Mouse (Mus musculus) forebrain, embryonic 11.5 days (tissue): ENCODE measurements around the gene Top2b. TPM values are rescaled to one million over a fixed set of nuclear protein-coding genes. Genes with fewer than 3 reads are reported as not detected.

Experiments used
- ATAC-seq: fragments of 200-750 bp; cut with Nextera tagmentation; replicated peaks from 2 replicates; pipeline ENCODE4 v1.8.0; 2017; ENCODE audit warnings: moderate TSS enrichment; ENCODE audit not compliant: low FRiP score
- DNase-seq: peaks from one replicate; pipeline ENCODE4 v3.0.0-alpha.2; 2017; ENCODE audit warnings: low spot score
- H3K27ac ChIP-seq: fragments of 300-500 bp; sonication (generic); 2 replicates; pipeline ENCODE4 v1.5.1; 2014; ENCODE audit warnings: low read depth, low read length
- H3K27me3 ChIP-seq: fragments of 300-500 bp; sonication (generic); 2 replicates; pipeline ENCODE4 v1.6.1; 2014; ENCODE audit warnings: mild to moderate bottlenecking, low read length, mixed read lengths; ENCODE audit not compliant: control insufficient read depth, insufficient read depth
- H3K36me3 ChIP-seq: fragments of 300-500 bp; sonication (generic); 2 replicates; pipeline ENCODE4 v1.6.1; 2014; ENCODE audit warnings: mild to moderate bottlenecking, low read length, moderate library complexity, mixed read lengths; ENCODE audit not compliant: control insufficient read depth, insufficient read depth
- H3K4me1 ChIP-seq: fragments of 300-500 bp; sonication (generic); replicated peaks from 2 replicates; pipeline ENCODE4 v1.6.1; 2014; ENCODE audit warnings: low read length, mixed read lengths; ENCODE audit not compliant: control insufficient read depth, insufficient read depth
- H3K4me2 ChIP-seq: fragments of 300-500 bp; sonication (generic); 2 replicates; pipeline ENCODE4 v1.6.1; 2014; ENCODE audit warnings: low read depth, mild to moderate bottlenecking, low read length, moderate library complexity, mixed read lengths; ENCODE audit not compliant: severe bottlenecking
- H3K4me3 ChIP-seq: fragments of 300-500 bp; sonication (generic); 2 replicates; pipeline ENCODE4 v1.5.1; 2014; ENCODE audit warnings: low read depth, low read length
- H3K9ac ChIP-seq: fragments of 300-500 bp; sonication (generic); 2 replicates; pipeline ENCODE4 v1.6.1; 2014; ENCODE audit warnings: low read length
- H3K9me3 ChIP-seq: fragments of 300-500 bp; sonication (generic); 2 replicates; pipeline ENCODE4 v1.6.1; 2016; ENCODE audit warnings: low read length, mixed read lengths; ENCODE audit not compliant: control insufficient read depth
- WGBS: fragments of 180-500 bp; shearing (Covaris S2); extraction: QIAGEN DNeasy Blood & Tissue Kit; methylation state at CpG from one replicate; pipeline ENCODE4 v1.1.7; 2014; 5-methylcytosine and 5-hydroxymethylcytosine counted together
- polyA plus RNA-seq: library from polyadenylated mRNA; unstranded; fragments of >200 nt; fragmentation: Nextera tagmentation; extraction: Ambion mirVana; gene quantifications from 2 replicates; pipeline ENCODE4 v1.2.1, GENCODE M21; 2014

The Top2b gene
- polyA plus RNA-seq, 1 experiment from 2014 or later, result 174 TPM

DNA sequence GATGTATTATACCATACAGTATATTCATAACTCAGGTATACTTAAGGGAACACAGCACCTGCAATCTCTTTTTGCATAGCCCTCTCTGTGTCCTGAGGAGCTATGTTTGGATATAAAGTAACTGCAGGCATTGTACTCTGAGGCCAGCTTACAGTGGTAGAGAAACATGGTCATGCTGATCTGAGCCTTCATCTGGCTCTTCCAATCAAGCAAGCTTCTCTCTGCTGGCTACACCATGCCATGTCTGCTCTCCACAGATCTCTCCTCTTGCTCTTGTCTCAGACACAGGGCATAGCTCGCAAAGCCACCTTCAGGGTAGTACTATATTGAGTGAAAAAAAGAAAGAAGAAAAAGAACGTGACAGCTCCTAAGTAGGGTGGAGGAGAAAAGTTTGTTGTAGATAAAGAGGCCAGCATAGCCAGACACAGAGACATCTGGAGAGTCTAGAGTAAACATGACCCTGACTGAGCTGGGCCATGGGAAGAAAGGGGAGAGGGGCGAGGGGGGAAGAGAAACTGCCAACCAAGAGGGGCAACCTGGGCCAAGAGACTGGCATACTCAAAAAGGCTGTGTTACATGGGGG lies 29.1 kb upstream of the Top2b start:
- 72% methylated on average over 3 of the region's 3 CpGs for WGBS
- no peak for DNase-seq
- Histone ChIP-seq H3K9ac (no peak overlapping the region), H3K9me3 (no peaks in the 10 kb centered on the region), H3K4me3 (no peak overlapping the region), H3K36me3 (no peaks in the 10 kb centered on the region), H3K27ac (no peak overlapping the region), H3K4me2 (no peak overlapping the region), H3K4me1 (no peaks in the 10 kb centered on the region), H3K27me3 (no peaks in the 10 kb centered on the region)
- no peak for ATAC-seq

GRCm38 (mm10) chr14:16347505-16347904 lies 17.5 kb upstream of the Top2b start:
- H3K4me2 ChIP-seq, result no peak overlapping the region
- H3K4me1 ChIP-seq, result no peaks in the 10 kb centered on the region
- H3K9me3 ChIP-seq, result no peaks in the 10 kb centered on the region
- H3K27me3 ChIP-seq, result no peaks in the 10 kb centered on the region
- H3K27ac ChIP-seq, result no peak overlapping the region
- no peak for ATAC-seq
- H3K9ac ChIP-seq, result no peak overlapping the region
- 77% methylated on average over 9 of the region's 9 CpGs for WGBS
- H3K36me3 ChIP-seq, result no peaks in the 10 kb centered on the region
- no peak overlapping the region for H3K4me3 ChIP-seq
- DNase-seq, result no peak

GRCm38 (mm10) chr14:16359704-16360103 lies 5.3 kb upstream of the Top2b start:
- DNase-seq, result no peak
- no peak overlapping the region for H3K27ac ChIP-seq
- H3K27me3 ChIP-seq, result no peaks in the 10 kb centered on the region
- H3K9ac ChIP-seq, result no peak overlapping the region
- H3K4me3 ChIP-seq, result no peak overlapping the region
- no peak overlapping the region for H3K4me2 ChIP-seq
- H3K4me1 ChIP-seq, result no peaks in the 10 kb centered on the region; the same call in 1 of the 2 replicates
- no peak for ATAC-seq
- no peaks in the 10 kb centered on the region for H3K36me3 ChIP-seq
- WGBS, result 79% methylated on average over 1 of the region's 1 CpGs
- H3K9me3 ChIP-seq, result no peaks in the 10 kb centered on the region

DNA sequence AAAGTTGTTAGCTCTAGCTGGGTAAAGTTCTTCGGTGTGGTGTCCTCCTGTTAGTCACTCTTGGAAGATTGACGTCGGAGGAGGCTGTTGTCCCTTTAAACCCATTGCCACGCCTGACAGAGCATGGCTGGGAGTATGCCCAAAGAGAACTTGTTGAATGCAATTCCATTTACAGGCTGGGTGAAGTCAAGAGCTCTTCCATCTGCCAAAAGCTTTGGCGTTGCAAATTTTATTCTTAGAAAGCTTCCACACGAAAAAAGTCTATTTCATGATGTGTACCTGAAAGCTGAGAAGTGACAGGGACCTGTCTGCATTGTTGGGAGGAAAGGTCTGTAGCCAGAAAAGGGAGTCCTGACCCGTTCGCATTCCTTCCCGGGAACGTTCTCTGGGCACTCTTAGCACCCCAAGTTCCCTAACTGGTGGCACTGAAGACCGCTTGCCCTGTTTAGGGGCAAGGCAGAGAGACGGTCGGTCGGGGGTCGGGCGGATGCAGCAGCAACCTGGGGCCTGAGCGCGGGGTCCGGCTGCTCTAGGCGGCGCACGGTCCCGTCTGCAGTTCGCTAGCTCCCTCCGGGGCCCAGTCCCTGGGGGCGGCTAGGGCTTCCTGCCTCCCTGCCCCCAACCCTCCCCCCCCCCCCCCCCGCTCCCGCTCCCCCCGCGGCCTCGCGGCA lies 683 bp upstream of the Top2b start:
- peak overlapping the region; percentile 68 for H3K9ac ChIP-seq
- under 1% methylated on average over 21 of the region's 32 CpGs for WGBS
- DNase-seq (peak; percentile 54), ATAC-seq (peak; percentile 77)
- no peaks in the 10 kb centered on the region for H3K27me3 ChIP-seq
- H3K9me3 ChIP-seq, result no peaks in the 10 kb centered on the region
- peak overlapping the region; percentile 97 for H3K27ac ChIP-seq
- peak overlapping the region; percentile 90 for H3K4me3 ChIP-seq
- no peaks in the 10 kb centered on the region for H3K36me3 ChIP-seq
- H3K4me1 ChIP-seq, result peaks cover 2% of the 10 kb centered on the region; the same call in 1 of the 2 replicates
- peak overlapping the region; percentile 80 for H3K4me2 ChIP-seq

DNA sequence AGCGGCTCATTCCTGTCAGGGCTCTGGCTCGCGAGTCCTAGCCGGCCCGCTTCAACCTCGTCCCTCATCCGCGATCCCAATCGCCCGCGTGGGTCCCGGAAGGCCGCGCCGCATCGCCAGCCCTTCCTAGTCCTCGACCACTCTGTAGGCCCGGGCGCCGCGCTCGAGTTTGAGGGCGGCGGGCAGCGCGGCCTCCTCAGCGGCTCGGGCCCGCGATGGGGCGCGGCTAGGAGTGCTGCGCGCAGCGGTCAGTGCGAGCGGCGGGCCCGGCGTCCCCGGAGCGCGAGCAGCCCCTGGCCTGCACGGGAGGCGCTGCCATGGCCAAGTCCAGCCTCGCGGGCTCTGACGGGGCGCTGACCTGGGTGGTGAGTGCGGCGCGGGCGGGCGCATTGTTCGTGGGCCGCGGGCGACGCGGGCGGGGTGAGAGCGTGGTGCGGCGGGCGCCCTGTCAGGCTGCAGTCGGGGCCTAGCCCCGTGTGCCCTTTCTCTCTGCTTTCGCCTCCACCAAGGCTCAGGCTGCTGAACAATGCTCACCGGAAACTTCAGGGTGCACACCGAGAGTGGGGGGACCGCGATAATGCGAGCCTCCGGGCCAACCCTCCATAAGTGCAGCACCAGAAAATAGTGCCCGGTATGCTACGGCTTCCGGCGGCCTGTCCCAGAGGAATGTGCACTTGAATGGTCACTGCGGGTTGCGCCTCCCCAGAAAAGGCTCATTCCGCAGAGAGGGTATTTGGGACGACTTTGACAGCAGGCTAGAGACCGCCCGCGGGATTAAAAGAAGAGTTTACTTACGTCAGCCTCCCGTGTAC lies 589 bp downstream of the Top2b start:
- Histone ChIP-seq H3K27ac (peak overlapping the region; percentile 97), H3K9ac (peak overlapping the region; percentile 98), H3K4me3 (peak overlapping the region; percentile 90), H3K27me3 (no peaks in the 10 kb centered on the region), H3K4me2 (peak overlapping the region; percentile 74), H3K36me3 (no peaks in the 10 kb centered on the region; the same call in 1 of the 2 replicates), H3K4me1 (peaks cover 2% of the 10 kb centered on the region; the same call in 1 of the 2 replicates), H3K9me3 (no peaks in the 10 kb centered on the region)
- ATAC-seq, result peak; percentile 55
- WGBS, result under 1% methylated on average over 85 of the region's 87 CpGs
- peak; percentile 85 for DNase-seq

- Histone ChIP-seq H3K36me3 (no peaks in the 10 kb centered on the region; the same call in 1 of the 2 replicates), H3K4me2 (peak overlapping the region; percentile 74), H3K9ac (peak overlapping the region; percentile 98), H3K4me1 (peaks cover 2% of the 10 kb centered on the region; the same call in 1 of the 2 replicates), H3K4me3 (peak overlapping the region; percentile 90), H3K27me3 (no peaks in the 10 kb centered on the region), H3K9me3 (no peaks in the 10 kb centered on the region), H3K27ac (peak overlapping the region; percentile 97)
- whole genome bisulfite sequencing, result 18% methylated on average over 16 of the region's 16 CpGs
- ATAC-seq (no peak; the same call in 1 of the 2 replicates), DNase-seq (no peak)
Measured at GRCm38 (mm10) chr14:16366174-16366889, 1.4 kb downstream of the Top2b start.

GRCm38 (mm10) chr14:16366986-16367385 lies 2.0 kb downstream of the Top2b start:
- Histone ChIP-seq H3K9me3 (no peaks in the 10 kb centered on the region), H3K4me3 (peak overlapping the region; percentile 90), H3K4me2 (peak overlapping the region; percentile 74), H3K27me3 (no peaks in the 10 kb centered on the region), H3K36me3 (no peaks in the 10 kb centered on the region; the same call in 1 of the 2 replicates), H3K9ac (peak overlapping the region; percentile 98; the same call in 1 of the 2 replicates), H3K4me1 (peaks cover 2% of the 10 kb centered on the region; the same call in 1 of the 2 replicates), H3K27ac (no peak overlapping the region)
- DNase-seq, result no peak
- ATAC-seq, result no peak
- 46% methylated on average over 2 of the region's 2 CpGs for WGBS

DNA sequence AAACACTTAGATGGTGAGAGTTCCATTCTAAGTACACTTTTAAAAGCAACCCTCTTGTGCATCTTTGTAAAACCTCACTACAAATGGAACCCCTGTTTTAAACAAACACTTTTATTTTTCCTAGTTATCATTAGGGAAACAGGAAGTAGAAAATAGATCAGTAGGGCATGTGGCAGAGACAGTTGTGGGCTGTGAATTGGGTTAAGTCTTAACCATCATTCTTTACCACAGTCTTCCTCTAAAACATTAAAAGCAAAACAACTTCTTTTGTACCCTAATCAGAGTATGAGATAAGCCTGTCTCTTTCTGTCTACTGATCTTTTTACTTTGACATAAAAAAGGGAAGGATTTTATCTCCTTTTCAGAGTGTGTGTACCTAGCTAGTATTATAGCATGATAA lies 7.8 kb downstream of the Top2b start:
- H3K9me3 ChIP-seq, result no peaks in the 10 kb centered on the region
- no peak overlapping the region for H3K27ac ChIP-seq
- no peaks in the 10 kb centered on the region; the same call in 1 of the 2 replicates for H3K4me1 ChIP-seq
- no peaks in the 10 kb centered on the region; the same call in 1 of the 2 replicates for H3K36me3 ChIP-seq
- DNase-seq, result no peak
- no peaks in the 10 kb centered on the region for H3K27me3 ChIP-seq
- no peak overlapping the region for H3K9ac ChIP-seq
- no peak overlapping the region for H3K4me3 ChIP-seq
- H3K4me2 ChIP-seq, result no peak overlapping the region
- no peak for ATAC-seq
